Mouse (Mus musculus): ENCODE data around the gene Sel1l3. TPM values are rescaled to one million over a fixed set of nuclear protein-coding genes. Genes with fewer than 3 reads are reported as not detected.

Sel1l3 gene
- polyA plus RNA-seq, 1 experiment from 2014 or later = 2.6 TPM

DNA sequence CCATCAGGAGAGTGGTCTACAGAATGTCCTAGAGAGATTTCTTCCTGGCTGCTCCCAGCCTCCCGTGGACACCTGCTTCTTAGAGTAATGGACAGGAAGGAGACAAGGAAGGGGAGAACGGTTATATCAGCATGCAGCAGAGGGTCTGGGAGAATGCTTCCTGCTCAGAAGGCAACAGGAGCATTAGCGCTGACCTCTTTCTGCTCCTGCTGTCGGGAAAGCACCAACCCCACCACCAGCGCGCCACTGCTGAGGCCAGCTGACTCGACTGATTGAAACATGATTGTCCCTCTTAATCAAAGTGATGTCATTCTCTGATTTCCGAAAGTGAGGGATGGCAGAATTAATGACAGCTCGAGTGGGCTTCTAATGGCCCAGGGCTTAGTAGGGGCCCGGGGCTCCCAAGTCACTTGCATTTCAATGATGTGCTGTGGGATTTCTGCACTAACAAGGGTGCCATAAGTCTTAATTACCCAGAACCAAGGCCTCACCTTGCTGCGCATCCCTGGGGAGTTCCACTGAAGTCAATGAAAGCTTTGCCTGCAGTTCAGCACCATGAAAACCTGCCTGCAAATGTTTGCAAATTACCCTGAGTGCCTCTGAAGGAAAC lies 26.2 kb upstream of the Sel1l3 start:
- no peaks in the 10 kb centered on the region for H3K36me3 ChIP-seq
- H3K4me2 ChIP-seq (replicated peaks) = no peak overlapping the region
- peaks cover 13% of the 10 kb centered on the region; the same call in 1 of the 2 replicates for H3K4me1 ChIP-seq
- no peaks in the 10 kb centered on the region for H3K9me3 ChIP-seq
- H3K4me3 ChIP-seq = no peak overlapping the region
- no peak overlapping the region for H3K9ac ChIP-seq
- H3K27ac ChIP-seq = no peak overlapping the region
- ATAC-seq (ENCODE audit: low FRiP score, low read depth) = no peak
- H3K27me3 ChIP-seq = no peaks in the 10 kb centered on the region
- 40% methylated on average over 11 of the region's 11 CpGs for WGBS

DNA sequence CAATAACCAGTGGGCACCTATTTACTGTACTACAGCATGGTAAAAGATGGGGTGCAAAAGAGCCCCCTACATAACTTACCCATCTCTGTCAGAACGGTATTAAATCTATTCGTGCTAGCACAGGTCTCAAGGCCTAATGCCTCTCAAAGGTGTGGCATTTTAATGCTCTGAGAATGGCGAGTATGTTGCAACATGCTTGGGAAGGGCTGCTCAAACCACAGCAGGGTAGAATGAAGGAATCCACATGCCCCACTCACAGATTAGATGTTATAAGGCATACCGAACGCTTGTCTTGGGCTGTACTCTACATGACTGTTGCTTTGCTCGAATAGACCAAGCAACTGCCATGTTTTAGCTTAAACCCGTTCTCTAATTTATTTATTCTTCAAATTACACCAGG lies 25.5 kb upstream of the Sel1l3 start:
- H3K4me2 ChIP-seq (replicated peaks) = no peak overlapping the region
- H3K4me1 ChIP-seq = peaks cover 13% of the 10 kb centered on the region; the same call in 1 of the 2 replicates
- no peaks in the 10 kb centered on the region for H3K27me3 ChIP-seq
- 88% methylated on average over 7 of the region's 7 CpGs for WGBS
- H3K4me3 ChIP-seq = no peak overlapping the region
- H3K9ac ChIP-seq = no peak overlapping the region
- H3K27ac ChIP-seq = no peak overlapping the region
- no peak for ATAC-seq (ENCODE audit: low FRiP score, low read depth)
- H3K36me3 ChIP-seq = no peaks in the 10 kb centered on the region
- H3K9me3 ChIP-seq = no peaks in the 10 kb centered on the region

DNA sequence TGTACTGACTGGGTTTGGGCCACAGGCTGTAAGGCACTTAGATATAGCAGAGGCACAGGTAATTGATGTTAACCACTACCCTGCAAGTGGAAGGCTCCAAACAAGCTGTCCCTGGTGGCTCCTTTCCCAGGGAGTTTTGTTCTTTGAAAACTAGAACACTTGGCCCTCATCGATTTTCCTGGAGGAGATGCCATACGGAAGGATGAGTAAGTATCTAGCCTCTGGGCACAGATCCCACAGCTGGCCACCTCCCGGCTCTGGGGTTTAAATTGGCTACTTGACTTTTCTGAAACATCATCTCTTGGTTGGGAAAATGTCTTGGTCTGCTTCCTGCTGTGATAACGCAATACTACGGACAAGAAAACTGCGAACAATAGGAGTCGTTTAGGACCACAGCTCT lies 25.0 kb upstream of the Sel1l3 start:
- peaks cover 13% of the 10 kb centered on the region; the same call in 1 of the 2 replicates for H3K4me1 ChIP-seq
- no peak for ATAC-seq (ENCODE audit: low FRiP score, low read depth)
- no peak overlapping the region for H3K4me3 ChIP-seq
- H3K27ac ChIP-seq = no peak overlapping the region
- no peaks in the 10 kb centered on the region for H3K36me3 ChIP-seq
- no peak overlapping the region for H3K4me2 ChIP-seq (replicated peaks)
- no peak overlapping the region for H3K9ac ChIP-seq
- no peaks in the 10 kb centered on the region for H3K9me3 ChIP-seq
- H3K27me3 ChIP-seq = no peaks in the 10 kb centered on the region
- WGBS = 80% methylated on average over 7 of the region's 7 CpGs

DNA sequence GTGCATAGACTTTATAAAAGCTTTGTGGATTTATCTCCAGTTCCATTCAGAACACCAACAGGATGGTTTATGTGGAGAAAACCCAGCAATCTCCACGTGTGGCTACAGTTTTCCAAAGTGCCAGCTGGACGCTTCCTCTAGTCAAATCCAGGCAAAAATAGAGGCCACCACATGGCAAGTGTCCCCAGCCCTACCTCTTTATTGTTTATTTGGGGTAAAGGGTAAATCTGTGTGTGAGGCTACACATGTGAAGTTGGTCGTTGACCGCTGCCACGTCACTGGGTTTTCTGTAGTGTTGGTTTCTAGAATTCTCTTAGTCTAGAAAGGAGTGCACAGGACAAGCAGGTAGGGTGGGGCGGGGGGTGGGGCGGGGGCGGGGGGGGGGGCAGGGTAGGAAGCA lies 23.0 kb upstream of the Sel1l3 start:
- ATAC-seq (ENCODE audit: low FRiP score, low read depth) = no peak
- no peak overlapping the region for H3K9ac ChIP-seq
- 82% methylated on average over 7 of the region's 8 CpGs for WGBS

DNA sequence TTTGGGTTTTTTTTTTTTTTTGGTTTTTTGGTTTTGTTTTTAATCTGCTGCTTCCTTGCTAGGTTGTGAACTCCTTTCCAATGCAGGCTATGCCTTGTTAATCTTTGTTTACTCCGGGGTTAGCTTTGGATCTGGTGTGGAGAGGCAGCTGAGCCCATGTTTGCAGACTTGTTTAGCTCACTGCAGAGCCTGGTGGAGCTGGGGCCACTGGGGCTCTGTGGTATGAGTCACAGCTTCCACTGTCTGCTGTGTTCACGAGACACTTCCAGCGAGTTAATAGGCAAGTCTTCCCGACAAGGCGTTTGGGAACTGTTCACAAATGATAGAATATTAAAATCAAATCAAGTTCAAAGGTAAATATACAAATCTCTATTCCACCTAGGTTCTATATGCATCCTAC lies 22.4 kb upstream of the Sel1l3 start:
- H3K27ac ChIP-seq = no peak overlapping the region
- H3K9ac ChIP-seq = no peak overlapping the region
- H3K4me3 ChIP-seq = no peak overlapping the region
- H3K27me3 ChIP-seq = no peaks in the 10 kb centered on the region
- H3K9me3 ChIP-seq = no peaks in the 10 kb centered on the region
- H3K4me1 ChIP-seq = peaks cover 13% of the 10 kb centered on the region; the same call in 1 of the 2 replicates
- H3K4me2 ChIP-seq (replicated peaks) = no peak overlapping the region
- WGBS = 28% methylated on average over 5 of the region's 5 CpGs
- H3K36me3 ChIP-seq = no peaks in the 10 kb centered on the region
- ATAC-seq (ENCODE audit: low FRiP score, low read depth) = no peak

More for the DNA sequence above, 23.0 kb upstream of the Sel1l3 start:
- Histone ChIP-seq H3K27me3 (no peaks in the 10 kb centered on the region), H3K4me3 (no peak overlapping the region), H3K4me1 (peaks cover 13% of the 10 kb centered on the region; the same call in 1 of the 2 replicates), H3K9me3 (no peaks in the 10 kb centered on the region), H3K4me2 (replicated peaks) (no peak overlapping the region), H3K27ac (no peak overlapping the region), H3K36me3 (no peaks in the 10 kb centered on the region)

DNA sequence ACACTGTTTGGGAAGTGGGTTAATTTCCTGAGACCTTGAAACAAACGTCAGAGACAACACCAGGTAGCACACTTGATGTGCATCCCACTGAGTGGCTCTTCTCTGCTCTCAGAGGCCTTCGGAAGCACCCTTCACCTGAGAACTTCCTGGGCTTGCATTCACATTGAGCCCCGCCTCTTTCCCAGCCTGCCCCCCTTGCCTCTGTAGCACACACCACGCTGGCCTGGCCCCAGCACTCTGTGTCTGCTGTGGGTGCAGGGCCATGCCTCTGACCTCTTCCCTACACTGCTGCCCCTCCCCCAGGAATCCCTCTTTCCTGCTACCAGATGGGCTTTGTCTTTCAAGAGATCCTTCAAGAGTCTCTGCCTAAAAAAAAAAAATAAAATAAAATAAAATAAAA lies 21.8 kb upstream of the Sel1l3 start:
- Histone ChIP-seq H3K27me3 (no peaks in the 10 kb centered on the region), H3K4me2 (replicated peaks) (no peak overlapping the region), H3K9ac (no peak overlapping the region), H3K36me3 (no peaks in the 10 kb centered on the region), H3K9me3 (no peaks in the 10 kb centered on the region), H3K4me1 (peaks cover 13% of the 10 kb centered on the region; the same call in 1 of the 2 replicates), H3K27ac (no peak overlapping the region), H3K4me3 (no peak overlapping the region)
- no peak for ATAC-seq (ENCODE audit: low FRiP score, low read depth)
- WGBS = 11% methylated on average over 4 of the region's 4 CpGs

DNA sequence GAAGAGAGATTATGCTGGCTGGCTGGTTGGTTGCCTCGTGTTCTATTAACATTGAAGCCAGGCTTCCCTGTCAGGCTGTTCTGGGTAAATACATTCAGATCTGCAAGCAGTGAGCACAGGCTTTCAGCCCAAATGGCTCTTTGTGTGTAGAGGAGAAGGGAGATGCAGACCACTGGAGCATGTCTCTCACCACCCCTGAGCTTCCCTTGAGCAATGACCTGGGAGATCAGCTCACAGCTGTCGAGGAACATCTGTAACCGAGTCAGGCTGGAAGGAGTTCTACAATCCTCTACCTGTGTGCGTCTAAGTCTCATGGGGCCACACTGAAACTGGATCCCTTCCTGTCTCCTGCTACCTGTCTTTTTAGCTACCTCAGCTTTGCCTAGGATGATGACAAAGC lies 16.8 kb upstream of the Sel1l3 start:
- Histone ChIP-seq H3K27ac (no peak overlapping the region), H3K9me3 (no peaks in the 10 kb centered on the region), H3K4me3 (no peak overlapping the region), H3K4me1 (peaks cover 4% of the 10 kb centered on the region; the same call in 1 of the 2 replicates), H3K36me3 (no peaks in the 10 kb centered on the region), H3K4me2 (replicated peaks) (no peak overlapping the region), H3K27me3 (no peaks in the 10 kb centered on the region), H3K9ac (no peak overlapping the region)
- no peak for ATAC-seq (ENCODE audit: low FRiP score, low read depth)
- 62% methylated on average over 4 of the region's 4 CpGs for WGBS

DNA sequence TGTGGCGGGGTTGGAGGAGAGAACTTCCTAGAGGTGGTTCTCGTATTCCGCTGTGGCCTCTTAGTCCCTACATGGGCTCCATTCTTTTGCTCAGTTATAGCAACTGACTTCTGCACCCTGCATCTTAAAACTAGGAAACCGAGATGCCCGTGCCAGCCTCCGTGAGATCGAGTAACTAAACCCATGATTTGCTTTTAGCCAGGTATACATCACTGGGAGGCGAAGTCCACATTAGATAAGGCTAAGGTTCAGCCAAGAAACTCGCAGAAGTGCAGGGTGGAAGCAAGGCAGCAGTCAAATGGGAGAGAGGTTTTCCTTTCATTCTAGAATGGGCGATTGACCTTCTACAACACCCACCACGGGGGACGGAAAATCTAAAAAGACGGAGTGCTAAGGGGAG lies 11.7 kb upstream of the Sel1l3 start:
- Histone ChIP-seq H3K9ac (no peak overlapping the region), H3K27ac (no peak overlapping the region), H3K27me3 (no peaks in the 10 kb centered on the region), H3K4me3 (no peak overlapping the region), H3K36me3 (no peaks in the 10 kb centered on the region), H3K4me2 (replicated peaks) (no peak overlapping the region), H3K4me1 (no peaks in the 10 kb centered on the region), H3K9me3 (no peaks in the 10 kb centered on the region)
- no peak for ATAC-seq (ENCODE audit: low FRiP score, low read depth)
- WGBS = 91% methylated on average over 13 of the region's 13 CpGs

DNA sequence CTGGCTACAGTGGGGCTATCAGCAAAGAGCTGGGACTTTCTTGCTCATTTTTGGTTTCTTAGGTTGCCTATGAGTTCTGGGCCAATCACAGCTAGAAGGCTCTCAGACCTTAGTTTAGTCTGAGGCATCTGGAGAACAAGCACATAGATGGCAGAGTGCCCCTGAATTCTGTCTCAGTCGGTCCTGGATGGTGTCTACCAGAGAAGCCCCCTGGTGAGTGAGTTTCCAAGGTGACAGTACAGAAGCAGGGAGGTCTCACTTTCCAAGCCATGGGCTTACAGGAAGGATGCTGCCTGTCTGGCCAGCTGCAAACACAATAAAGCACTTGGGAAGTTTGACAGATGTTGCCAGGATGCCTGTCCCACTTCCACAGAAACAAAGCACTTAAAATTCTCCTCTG lies 1.1 kb upstream of the Sel1l3 start:
- no peak overlapping the region for H3K27ac ChIP-seq
- 0 out of 2 replicates have a peak overlapping the region, but pooled peaks have one; percentile 100 for H3K4me2 ChIP-seq (replicated peaks)
- WGBS = 0% methylated on average over 1 of the region's 1 CpGs
- ATAC-seq (ENCODE audit: low FRiP score, low read depth) = no peak
- H3K4me3 ChIP-seq = no peak overlapping the region
- H3K9ac ChIP-seq = no peak overlapping the region
- peaks cover 59% of the 10 kb centered on the region for H3K27me3 ChIP-seq
- peaks cover 22% of the 10 kb centered on the region; the same call in 1 of the 2 replicates for H3K4me1 ChIP-seq
- no peaks in the 10 kb centered on the region for H3K9me3 ChIP-seq
- no peaks in the 10 kb centered on the region for H3K36me3 ChIP-seq

DNA sequence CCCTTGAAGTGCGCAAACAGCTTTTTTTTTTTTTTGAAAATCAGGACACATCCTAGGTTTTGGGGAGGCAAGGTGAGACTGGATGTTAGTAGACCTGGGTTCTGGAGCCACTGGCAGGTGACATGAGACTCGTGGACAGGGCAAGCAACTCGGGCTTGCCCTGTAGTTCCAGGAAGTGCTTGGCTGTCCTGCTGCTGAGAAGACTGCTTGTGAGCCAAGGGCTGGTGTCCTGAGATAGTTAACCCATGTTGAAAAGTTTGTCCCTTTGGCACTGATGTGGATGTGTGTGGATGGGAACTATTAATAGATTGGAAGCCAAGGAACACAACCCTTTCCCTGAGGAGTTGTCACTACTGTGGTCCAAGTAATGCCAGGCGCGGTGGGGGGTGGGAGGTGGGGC lies 635 bp upstream of the Sel1l3 start:
- H3K27ac ChIP-seq = no peak overlapping the region
- H3K27me3 ChIP-seq = peaks cover 59% of the 10 kb centered on the region
- no peak overlapping the region for H3K9ac ChIP-seq
- 22% methylated on average over 5 of the region's 5 CpGs for WGBS
- H3K4me1 ChIP-seq = peaks cover 22% of the 10 kb centered on the region; the same call in 1 of the 2 replicates
- no peaks in the 10 kb centered on the region for H3K36me3 ChIP-seq
- no peaks in the 10 kb centered on the region for H3K9me3 ChIP-seq
- H3K4me3 ChIP-seq = peak overlapping the region; percentile 69; the same call in 1 of the 2 replicates
- H3K4me2 ChIP-seq (replicated peaks) = peak overlapping the region; percentile 100
- ATAC-seq (ENCODE audit: low FRiP score, low read depth) = no peak

DNA sequence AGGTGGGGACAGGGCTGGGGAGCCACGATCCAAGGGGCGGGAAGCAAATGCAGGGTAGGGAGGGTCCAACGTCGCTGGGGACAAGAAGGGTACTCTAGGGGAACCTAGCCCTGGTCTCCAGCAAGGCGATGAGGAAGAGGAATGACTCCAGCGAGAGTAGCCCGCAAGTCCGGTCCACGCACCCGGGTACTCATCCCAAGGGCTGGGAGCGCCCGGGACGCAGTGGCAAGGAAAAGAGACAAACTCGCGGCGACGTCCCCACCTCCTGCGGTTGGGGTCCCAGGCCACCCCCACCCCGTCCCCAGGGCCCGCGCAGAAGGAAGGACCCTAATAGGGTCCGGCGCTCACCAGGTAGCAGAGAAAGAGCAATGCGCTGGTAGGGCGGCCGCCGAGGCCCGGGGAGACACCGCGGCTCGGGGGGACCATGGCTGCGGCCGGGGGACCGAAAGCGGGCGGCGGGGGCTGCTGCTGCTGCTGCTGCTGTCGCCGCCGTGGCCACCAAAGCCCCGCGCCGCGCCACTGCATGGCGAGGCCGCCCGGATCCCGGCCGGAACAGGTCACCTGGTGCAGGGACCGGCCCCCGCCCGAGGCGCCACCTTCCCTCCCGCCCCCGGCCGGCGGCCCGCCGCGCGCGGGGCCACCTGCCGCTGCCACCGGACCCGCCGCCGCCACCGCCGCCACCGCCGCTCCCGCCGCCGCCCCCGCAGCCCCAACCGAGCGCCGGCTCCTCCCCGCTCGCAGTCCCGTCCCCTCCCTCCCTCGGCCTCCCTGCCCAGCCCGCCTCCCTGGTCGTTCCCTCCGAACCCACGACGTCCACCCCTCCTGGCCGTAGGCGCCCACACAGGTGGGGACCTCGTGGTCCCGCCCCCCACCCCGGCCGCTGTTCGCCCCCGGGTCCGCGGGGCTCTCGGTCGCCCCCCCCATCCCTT lies 681 bp downstream of the Sel1l3 start:
- H3K9ac ChIP-seq = peak overlapping the region; percentile 72
- H3K27ac ChIP-seq = no peak overlapping the region
- H3K27me3 ChIP-seq = peaks cover 59% of the 10 kb centered on the region
- H3K9me3 ChIP-seq = no peaks in the 10 kb centered on the region
- 1% methylated on average over 42 of the region's 99 CpGs for WGBS
- peak overlapping the region; percentile 69 for H3K4me3 ChIP-seq
- H3K4me1 ChIP-seq = peaks cover 22% of the 10 kb centered on the region; the same call in 1 of the 2 replicates
- peak; percentile 46; the same call in 1 of the 2 replicates for ATAC-seq (ENCODE audit: low FRiP score, low read depth)
- peak overlapping the region; percentile 100 for H3K4me2 ChIP-seq (replicated peaks)
- H3K36me3 ChIP-seq = no peaks in the 10 kb centered on the region

DNA sequence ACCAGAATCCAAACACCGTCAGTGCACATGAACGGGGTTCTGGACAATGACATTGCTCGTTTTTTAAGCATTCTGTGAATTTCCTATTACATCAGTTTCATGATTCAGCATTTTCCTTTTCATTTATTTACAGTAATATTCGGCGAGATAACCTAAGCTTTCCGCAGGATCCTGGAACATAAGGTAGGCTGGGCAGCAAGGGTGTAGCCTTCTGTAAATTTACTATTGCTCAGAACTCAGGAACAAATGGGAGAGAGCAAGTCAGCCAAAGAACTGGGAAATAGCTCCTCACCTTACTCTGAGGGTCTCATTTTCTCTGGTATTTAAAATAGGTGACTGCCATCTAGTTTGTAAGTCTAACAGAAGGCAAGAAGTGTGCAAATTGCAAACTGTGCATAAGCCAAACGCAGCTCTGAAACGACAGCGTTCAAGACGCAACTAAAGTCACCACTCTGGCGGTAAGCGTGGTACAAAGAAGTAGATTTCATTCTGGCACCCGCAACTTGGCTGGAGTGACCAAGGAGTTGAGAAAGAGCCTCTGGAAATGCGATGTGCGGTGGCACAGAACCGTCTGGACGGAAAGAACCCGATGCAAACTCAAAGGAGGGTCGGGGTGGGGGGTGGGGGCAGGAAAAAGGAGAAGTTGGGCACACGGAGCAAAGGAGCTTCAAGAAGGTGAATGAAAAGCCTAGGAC lies 1.5 kb downstream of the Sel1l3 start:
- no peak overlapping the region for H3K27ac ChIP-seq
- H3K4me1 ChIP-seq = peaks cover 22% of the 10 kb centered on the region; the same call in 1 of the 2 replicates
- peak overlapping the region; percentile 72 for H3K9ac ChIP-seq
- no peak for ATAC-seq (ENCODE audit: low FRiP score, low read depth)
- peak overlapping the region; percentile 100 for H3K4me2 ChIP-seq (replicated peaks)
- 22% methylated on average over 20 of the region's 20 CpGs for whole genome bisulfite sequencing
- H3K36me3 ChIP-seq = no peaks in the 10 kb centered on the region
- H3K27me3 ChIP-seq = peaks cover 59% of the 10 kb centered on the region
- H3K9me3 ChIP-seq = no peaks in the 10 kb centered on the region
- H3K4me3 ChIP-seq = peak overlapping the region; percentile 69
